Mouse (Mus musculus): ENCODE data around the gene Enpep.

DNA sequence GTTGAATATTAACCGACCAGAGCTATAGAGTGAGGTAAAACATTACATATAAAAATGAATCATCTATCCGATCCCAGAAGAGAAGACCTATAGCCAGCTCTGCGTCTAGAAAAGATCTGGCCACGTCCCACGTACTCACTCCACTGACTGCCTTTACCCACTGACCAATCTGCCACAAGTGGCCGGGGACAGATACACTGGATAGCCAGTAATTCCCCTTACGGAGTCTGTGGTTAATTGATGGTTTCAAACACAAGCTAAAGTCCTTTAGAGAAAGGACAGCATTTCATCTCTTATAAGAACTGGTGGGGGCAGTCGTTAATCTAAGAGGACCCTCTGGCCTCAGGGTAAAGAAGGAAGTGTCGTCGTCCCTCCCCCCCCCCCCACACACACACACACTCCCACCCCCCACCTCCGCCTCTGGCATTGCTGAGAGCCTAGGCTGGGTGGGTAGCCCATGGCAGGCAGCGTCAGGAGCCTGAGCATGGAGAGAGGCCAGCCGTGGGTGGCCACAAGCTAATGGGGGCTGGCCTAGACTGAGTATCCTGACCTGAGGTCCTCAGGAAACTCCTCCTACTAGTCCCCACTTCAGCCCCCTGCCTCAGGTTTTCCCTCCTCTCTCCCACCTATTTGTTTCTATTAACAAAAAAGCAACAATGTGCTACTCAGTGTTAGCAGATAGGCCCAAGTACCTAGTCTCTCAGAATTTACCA lies 106.8 kb downstream of the Enpep start:
- TF ChIP-seq CTCF (conservative IDR thresholded peaks at IDR 0.05; ENCODE audit: insufficient read depth, insufficient read length, low read depth, low read length) (no peak), POLR2A (IDR thresholded peaks at IDR 0.05; ENCODE audit: low read depth, low read length) (no peak)

All from kidney, adult 2 months (tissue).